Mouse (Mus musculus) left cerebral cortex, postnatal 36 days (tissue): ENCODE measurements around the gene Angpt4. TPM values are rescaled to one million over a fixed set of nuclear protein-coding genes. Genes with fewer than 3 reads are reported as not detected.

ENCODE experiments used
- microRNA-seq: library from miRNA; unstranded; fragments of <30 nt; microRNA quantifications from one replicate; pipeline ENCODE4 v1.2.0, GENCODE M21; 2022
- total RNA-seq, 2 experiments: library from RNA; stranded (reverse); gene quantifications; 2 replicates each; pipeline ENCODE4 v1.2.3; 2021

Angpt4 gene
- total RNA-seq, 2 experiments from 2014 or later = 0.16 TPM; not detected in 1

Small RNAs within 50 kb of the gene (microRNA-seq; reads per million reads assigned to microRNA genes)
- gene Mir1953 = not detected

Other genes with a start within 250 kb of the Angpt4 start
- gene Rad21l, start 242.7 kb upstream of the Angpt4 start, total RNA-seq = 1 to 10 TPM in 1 of 2 experiments, under 1 TPM in 1; 0.79 to 1.3 TPM
- gene Tmem74b, start 209.2 kb upstream of the Angpt4 start, total RNA-seq = 10 to 100 TPM; 10.1 to 11.6 TPM
- gene Psmf1, start 167.0 kb upstream of the Angpt4 start, total RNA-seq = 10 to 100 TPM; 40.3 to 46.7 TPM
- not detected for gene Rspo4, start 68.3 kb upstream of the Angpt4 start, total RNA-seq
- 1 to 10 TPM; 7.5 to 8.9 TPM for gene Fam110a, start 69.0 kb downstream of the Angpt4 start, total RNA-seq
- 1 to 10 TPM; 2.2 to 3.2 TPM for gene Slc52a3, start 85.3 kb downstream of the Angpt4 start, total RNA-seq
- gene Scrt2, start 170.3 kb downstream of the Angpt4 start, total RNA-seq = 10 to 100 TPM; 14.5 to 18.5 TPM
- 10 to 100 TPM; 91.1 to 94.2 TPM for gene Srxn1, start 194.3 kb downstream of the Angpt4 start, total RNA-seq
- 1 to 10 TPM in 1 of 2 experiments, under 1 TPM in 1; 0.89 to 1.4 TPM for gene Tcf15, start 232.4 kb downstream of the Angpt4 start, total RNA-seq